Mouse (Mus musculus) lung, postnatal 0 days (tissue): ENCODE measurements around the gene Arrdc2.

Experiments used
- CTCF ChIP-seq: IDR thresholded peaks from 2 replicates; pipeline ENCODE4 v1.5.1; 2016; ENCODE audit warnings: antibody characterized with exemption, mild to moderate bottlenecking
- EP300 ChIP-seq: IDR thresholded peaks from 2 replicates; pipeline ENCODE4 v1.6.1; 2016; ENCODE audit warnings: antibody characterized with exemption, mild to moderate bottlenecking, control low read depth

DNA sequence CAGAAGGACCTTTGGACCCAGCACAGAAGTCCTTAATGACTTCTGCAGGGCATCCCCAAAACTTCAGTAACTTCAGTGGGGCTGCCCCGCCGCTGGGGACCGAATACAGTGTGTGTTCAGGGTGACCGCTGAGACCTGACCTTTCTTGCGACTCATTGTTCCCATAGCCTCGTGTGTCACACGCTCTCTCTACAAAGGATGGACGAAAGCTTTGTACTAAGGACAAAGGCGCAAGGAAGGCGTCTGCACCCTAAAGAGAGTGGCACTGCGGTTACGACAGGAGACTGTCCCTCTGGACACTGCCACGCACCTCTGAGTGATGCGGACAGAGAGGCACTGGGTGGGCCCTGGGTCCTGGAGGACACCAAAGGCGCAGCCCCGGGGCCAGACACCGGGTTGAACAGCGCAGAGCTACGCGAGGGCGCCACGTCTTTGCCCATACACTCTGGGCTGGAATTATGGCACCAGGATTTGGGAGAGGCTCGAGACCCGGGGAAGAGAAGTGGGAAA, 25.2 kb upstream of the Arrdc2 start:
- no peak for TF ChIP-seq CTCF
- no peak for TF ChIP-seq EP300
